Mouse (Mus musculus): ENCODE results near the gene Ppp2r3c.
"Not testable (repeated sequence)": the region's sequence is repeated elsewhere in the genome, so short reads cannot be mapped to it uniquely, and the experiment has no call there.

The Ppp2r3c gene

DNA sequence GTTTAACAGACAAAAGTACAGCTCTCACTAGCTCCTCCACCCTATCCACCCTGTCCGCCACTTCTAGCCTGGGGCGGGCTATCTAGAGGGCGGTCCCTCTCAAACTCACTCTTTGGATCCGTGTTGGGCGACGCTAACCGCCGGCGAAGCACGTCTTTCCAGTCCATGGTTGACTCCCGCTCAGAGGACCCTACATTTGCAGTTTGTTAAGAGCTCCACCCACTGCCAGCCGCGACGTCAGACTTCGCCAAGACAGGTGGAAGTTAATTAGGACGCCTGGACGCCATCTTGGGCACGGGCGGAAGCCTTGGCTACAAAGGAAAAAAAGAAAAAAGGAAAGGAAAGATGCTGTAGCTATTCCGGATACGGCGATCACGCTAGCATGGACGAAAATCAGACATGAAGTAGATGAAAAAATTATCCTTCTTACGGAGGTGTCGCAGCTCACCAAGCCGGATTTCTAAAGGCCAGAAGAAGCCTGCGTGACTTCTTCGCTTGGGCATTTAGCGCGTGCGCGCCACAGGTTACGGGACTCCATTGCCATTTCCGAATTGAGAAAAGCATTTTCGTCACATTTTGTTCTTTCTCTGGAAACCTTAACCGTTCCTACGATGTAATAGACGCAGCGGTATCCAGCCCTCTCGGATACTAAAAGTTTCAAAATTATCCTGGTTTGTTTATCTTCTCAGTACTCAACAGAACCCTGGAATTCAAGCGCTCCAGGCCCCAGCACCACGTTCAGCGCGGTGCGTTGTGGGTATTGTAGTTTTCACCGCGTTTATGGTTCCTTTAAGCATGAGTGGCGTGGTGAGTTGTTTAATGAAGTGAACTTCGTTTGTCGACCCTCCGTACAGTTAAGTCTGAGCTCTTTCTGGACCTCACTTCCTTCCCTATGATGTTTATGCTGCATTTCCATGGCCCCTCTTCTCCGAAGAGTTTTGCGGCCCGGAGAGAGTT lies at the start of gene Ppp2r3c:
Gene Ppp2r3c, minus strand, starts transcription at position 514 of the 957 bp plus-strand sequence.
- DNase-seq (ENCODE audit: low spot score in 2 of 2) = peak; percentile 84

DNA sequence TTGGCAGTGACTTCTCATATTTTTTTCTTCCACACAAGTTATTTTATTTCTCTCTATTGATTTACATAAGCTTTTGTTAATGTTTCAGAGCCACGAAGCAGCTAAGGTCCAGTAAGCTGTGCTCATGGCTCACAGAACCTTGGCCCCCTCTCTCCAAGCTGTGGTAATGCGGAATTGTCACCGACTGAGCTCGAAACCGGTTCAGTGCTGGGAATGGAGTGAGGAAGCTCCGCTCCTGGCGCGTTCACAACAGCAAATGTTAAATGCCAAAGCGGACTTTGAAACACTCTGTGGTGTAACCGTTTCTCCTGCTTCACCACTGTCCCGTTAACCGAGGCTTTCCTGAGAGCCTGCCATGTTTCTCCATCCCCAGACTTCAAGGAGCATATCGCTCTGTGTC lies 41.8 kb upstream of the Ppp2r3c start:
- DNase-seq (ENCODE audit: low spot score in 2 of 2) = no peak

DNA sequence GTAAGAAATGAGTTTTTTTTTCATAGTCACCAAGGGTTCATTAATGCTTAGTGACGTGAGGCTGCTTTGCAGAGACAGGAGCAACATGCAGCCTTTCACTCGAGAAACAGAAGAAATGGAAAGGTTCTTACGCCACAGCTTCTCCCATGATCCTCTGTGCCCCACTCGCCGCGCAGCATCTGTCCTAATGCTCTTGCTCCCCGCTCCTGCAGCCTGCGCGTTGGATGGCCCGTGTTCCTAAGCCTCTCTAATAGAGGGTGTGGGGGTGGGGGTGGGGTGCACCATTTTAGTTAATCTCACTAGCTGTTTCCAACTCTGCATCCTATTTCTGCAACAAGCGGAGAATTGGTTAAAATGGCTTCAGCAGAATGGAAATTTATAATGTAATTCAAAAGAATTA lies 41.2 kb upstream of the Ppp2r3c start:
- no peak for DNase-seq (ENCODE audit: low spot score in 2 of 2)

DNA sequence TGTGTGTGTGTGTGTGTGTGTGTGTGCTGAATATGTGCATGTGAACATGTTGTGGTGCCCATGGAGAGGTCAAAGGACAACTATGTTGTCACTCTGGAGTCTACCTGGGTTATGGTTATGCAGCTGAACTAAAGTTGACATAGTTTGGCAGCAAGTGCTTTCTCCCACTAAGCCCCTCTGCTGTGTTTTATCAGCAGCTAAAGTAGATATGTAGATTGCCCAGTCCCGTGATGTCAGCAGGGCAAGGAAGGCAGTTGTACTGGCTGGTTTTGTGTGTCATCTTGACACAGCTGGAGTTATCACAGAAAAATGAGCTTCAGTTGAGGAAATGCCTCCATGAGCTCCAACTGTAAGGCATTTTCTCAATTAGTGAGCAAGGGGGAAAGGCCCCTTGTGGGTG lies 40.2 kb upstream of the Ppp2r3c start:
- DNase-seq (ENCODE audit: low spot score in 2 of 2) = not testable (repeated sequence)

DNA sequence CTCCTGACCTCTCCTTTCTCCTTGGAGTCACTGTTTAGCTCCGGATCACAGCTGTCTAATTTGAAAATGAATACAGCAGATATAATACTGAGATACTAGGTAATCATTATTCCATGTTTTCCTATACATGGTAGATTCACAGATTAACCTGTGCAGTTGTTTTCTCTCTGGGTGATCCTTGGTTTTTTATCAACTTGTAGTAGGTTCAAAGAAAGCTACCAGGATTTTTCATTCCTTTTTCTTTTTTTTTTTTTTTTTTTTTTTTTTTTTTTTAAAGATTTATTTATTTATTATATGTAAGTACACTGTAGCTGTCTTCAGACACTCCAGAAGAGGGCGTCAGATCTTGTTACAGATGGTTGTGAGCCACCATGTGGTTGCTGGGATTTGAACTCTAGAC lies 35.7 kb upstream of the Ppp2r3c start:
- not testable (repeated sequence) for DNase-seq (ENCODE audit: low spot score in 2 of 2)

DNA sequence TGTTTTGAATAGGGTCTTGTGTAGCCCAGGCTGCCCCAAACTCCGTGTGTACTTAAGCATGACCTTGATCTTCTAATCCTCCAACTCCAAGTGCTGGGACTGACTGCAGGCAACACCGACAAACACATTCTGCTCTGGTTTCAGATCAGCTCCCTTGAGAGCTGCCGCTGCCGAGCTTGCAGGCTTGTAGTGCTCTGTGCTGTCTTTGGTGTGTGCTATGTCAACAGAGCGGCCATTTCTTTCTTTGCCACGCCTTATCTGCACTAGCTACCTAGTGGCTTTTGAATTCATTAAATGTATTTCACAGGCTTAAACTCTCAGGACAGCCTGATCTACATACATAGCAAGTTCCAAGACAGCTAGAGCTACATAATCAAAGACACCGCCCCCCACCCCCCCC lies 30.9 kb upstream of the Ppp2r3c start:
- DNase-seq (ENCODE audit: low spot score in 2 of 2) = no peak

DNA sequence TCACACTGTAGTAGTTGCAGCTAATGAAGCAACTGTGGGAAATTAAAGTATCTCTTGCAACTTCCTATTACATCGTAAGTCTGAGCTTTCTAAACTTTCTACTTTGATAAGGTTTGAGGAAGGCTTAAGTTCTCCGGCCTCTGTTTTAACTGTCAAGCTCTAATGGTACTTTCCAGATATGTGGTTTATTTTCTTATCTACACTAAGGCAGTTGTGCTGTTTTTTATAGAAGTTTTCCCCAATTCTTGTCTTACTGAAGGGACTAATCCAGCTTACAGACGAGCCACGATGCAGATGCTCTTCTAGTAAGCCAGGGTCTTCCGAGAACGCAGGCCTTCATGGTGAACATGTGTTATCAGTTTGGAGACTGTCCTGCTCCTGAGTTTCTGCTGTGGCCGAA lies 26.6 kb upstream of the Ppp2r3c start:
- no peak for DNase-seq (ENCODE audit: low spot score in 2 of 2)

DNA sequence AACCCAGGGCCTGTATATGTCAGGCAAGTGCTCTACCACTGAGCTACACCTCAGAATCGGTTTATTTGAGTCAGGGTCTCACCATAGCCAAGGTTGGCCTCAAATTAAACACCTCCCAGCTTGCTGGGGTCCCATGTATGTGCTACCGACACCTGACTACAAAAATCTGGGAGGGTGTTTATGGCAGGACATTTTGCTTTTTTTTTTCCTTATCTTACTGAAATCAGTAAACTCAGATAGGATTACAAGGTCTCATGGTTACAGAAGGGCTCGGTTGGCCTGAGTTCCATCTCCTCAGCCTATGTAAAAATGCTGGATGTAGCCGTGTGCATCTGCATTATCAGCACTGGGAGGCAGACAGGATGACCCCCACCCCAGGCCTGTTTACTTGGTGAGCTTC lies 26.0 kb upstream of the Ppp2r3c start:
- no peak for DNase-seq (ENCODE audit: low spot score in 2 of 2)

DNA sequence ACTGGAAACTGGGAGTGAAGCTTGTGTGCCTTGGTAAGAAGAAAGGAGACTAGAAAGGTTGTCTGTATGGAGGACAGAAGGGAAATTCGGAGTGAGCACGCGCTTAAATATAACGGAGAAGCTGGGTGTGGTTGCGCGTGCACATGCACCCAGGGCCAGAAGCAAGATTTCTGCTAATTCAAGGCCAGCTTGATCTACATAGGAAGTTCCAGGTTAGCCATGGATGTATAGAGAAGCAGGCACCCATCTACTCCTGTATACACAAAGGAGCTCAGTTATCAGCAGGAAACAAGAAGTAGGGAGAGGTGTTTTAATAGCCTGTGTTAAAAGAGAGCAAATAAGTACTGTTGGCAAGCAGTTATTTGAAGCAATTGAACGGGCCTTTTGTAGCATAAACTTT lies 22.9 kb upstream of the Ppp2r3c start:
- no peak for DNase-seq (ENCODE audit: low spot score in 2 of 2)

DNA sequence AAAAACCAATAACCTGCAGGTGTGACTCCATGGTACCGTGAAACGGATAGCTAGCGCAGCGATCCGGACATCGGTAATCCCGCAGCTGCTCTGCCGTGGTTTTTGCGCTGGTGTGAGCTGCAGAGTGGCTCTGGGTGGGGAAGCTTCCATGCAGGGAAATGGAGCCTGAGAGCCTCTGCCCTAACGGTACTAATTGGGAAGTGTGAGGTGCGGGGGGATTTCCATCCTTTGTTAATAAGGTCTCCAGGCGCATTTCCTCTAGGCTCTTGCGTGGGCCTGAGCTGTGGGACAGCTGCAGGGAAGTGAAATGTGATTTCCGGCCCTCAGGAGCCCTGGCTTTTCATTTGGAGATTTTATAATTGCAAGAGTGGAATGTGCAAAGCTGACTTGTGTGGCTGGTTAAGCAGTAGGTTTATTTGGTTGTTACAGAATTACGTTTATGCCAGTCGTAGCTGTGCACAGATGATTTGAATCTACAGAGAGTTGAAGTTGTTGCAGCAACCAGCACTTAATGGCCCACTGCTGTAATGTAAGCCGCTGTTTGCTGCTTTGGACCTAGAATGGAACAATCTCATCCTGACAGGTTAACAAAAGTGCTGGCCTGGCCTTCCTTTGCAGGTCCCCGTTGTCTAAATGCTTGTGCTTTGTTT lies 19.0 kb upstream of the Ppp2r3c start:
- DNase-seq (ENCODE audit: low spot score in 2 of 2) = no peak

DNA sequence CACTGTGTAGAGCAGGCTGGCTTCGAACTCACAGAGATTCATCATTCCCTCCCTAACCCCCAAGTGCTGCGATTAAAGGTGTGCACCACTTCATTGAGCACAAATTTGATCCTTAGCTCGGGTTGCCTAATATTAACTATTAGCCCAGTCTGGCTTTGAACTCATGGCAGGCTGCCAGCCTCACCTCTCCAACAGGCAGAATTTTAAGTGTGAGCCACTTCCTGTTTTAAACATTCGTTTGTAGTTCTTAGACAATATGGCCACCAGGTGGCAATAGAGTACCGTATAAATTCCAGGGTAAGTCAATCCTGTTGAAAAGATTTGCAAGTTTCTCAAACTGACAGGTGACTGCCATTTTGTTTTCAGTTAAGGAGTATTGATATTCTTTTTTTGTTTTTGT lies 12.4 kb upstream of the Ppp2r3c start:
- DNase-seq (ENCODE audit: low spot score in 2 of 2) = peak; percentile 30 to 72

DNA sequence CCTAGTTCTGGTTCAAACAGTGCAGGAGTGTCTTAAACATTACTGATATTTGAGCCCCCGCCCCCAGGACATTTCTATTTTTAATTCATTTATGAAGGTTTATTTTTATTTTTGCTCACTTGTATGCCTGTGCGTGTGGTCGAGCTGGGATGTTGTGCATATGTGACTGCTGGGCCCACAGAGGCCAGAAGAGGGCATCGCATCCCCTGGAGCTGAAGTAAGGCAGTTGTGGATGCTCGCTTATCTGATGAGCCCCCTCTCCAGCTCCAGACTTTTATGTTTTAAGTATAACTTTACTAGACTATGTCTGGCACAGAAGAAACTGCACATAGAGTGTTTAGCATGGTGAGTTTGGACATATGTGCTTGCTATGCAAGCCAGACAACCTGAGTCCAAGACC lies 11.1 kb upstream of the Ppp2r3c start:
- DNase-seq (ENCODE audit: low spot score in 2 of 2) = no peak

DNA sequence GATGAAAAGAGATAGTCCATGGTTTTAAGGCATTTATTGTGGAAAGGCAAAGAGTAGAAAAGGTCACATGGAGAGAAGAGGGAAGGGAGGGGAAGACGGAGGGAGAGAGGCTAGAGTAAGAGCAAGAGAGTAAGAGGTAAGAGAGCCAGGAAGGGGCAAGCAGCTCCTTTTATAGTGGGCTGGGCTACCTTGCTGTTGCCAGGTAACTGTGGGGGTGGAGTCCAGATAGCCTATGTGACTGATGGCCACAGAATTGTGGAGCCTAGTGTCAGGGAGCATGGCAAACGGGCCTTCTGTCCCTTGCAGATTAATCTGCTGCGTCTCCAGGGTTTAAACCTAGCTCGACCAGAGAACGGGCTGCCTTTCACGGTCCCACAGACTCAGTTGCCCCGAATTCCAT lies 9.0 kb upstream of the Ppp2r3c start:
- DNase-seq (ENCODE audit: low spot score in 2 of 2) = no peak

DNA sequence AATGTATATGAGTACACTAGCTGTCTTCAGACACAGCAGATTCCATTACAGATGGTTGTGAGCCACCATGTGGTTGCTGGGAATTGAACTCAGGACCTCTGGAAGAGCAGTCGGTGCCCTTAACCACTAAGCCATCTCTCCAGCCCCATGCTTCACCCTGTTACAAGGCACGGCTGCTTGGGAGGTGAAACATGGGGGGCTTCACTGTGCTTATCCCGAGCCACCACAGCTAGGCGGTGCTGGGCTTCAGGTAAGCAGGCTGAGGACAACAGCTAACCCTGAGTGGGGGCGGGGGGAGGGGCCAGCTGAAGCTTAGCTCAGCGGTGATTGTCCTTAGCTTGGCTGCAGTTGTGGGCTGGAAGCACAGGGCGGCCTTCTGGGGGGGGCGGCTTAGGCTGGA lies 6.7 kb upstream of the Ppp2r3c start:
- DNase-seq (ENCODE audit: low spot score in 2 of 2) = no peak

DNA sequence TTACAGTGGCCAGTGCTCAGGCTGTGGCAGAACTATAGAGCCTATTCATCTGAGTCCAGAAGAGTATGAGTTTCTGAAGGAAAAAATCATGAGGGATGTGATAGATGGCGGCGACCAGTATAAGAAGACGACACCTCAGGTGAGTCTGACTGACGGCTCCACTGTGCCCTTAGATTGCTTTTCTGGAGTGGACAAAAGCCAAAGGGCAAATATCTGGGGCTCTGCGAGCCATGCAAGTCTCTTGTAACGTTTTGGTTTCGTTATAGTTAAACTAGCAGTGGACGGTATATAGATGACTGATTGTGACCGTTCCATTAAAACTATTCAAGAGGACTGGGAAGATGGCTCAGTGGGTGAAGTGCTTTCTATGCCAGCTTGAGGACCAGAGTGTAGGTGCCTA lies 5.9 kb upstream of the Ppp2r3c start:
- DNase-seq (ENCODE audit: low spot score in 2 of 2) = no peak

DNA sequence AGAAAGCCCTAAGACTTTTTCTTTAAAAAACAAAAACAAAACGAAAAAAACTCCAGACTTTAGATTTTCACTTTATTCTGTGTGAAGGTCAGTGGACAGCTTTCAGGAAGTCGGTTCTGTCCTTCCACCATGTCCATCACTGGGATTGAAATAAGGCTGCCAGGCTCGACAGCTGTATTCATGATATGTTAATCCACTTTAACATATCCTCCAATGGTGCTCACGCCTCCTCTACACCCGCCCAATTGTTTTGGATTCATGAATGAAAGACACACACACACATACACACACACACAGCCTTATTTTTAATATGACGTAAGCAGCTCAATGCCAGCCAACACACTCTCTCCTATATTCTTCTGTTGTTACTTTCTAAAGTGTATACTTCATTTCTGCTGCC lies 4.8 kb upstream of the Ppp2r3c start:
- no peak for DNase-seq (ENCODE audit: low spot score in 2 of 2)

DNA sequence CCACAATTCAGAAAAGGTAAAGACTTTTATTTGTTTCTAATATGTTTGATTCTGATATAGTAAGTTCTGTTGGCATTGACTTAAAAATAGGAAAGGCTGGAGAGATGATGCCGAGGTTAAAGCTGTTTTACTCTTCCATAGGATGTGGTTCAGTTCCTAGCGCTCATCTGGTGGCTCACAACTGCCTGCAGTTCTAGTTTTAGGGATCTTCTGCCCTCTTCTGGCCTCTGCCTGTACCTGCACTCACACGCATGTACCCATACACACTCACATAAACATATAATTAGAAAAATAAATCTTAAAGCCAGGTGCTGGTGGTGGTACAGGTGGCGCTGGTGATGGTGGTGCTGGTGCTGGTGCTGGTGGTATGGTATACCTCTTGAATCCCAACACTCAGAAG lies 3.6 kb upstream of the Ppp2r3c start:
- no peak for DNase-seq (ENCODE audit: low spot score in 2 of 2)

DNA sequence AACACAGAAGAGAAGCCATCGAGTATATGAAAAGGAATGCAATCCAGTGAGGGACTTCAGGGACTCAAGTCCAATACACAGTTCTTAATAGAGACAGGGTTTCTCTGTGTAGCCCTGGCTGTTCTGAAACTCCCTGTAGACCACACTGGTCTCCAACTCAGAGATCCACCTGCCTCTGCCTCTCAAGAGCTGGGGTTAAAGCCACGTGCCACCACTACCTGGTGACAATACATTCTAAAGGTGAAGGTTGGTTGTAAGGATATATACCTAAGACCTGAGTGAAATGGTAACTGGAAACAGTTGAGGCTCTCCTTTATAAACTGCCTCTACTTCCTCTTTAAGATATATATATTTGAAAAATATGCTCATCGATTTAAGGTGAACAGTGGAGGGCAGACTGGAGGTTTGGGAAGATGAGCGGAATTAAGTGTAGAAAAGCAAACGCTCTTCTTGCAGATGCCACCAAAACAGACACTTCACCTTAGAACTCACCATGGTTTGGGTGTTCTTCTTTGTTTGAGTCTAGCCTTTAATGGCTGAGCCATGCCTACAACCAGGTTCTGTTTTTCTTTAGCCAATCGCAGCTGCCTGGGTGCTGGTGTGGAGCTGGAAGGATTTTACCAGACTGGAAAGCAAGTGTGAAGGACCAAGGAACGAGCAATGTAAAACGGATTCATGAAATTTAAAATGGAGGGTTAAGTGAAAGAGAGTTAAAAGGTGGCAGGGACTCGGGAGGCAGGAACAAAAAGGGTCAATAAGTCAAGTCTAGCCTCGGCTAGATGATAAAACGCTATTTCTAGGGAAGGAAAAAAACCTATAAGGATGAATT lies 1.1 kb downstream of the Ppp2r3c start:
- DNase-seq (ENCODE audit: low spot score in 2 of 2) = no peak

DNA sequence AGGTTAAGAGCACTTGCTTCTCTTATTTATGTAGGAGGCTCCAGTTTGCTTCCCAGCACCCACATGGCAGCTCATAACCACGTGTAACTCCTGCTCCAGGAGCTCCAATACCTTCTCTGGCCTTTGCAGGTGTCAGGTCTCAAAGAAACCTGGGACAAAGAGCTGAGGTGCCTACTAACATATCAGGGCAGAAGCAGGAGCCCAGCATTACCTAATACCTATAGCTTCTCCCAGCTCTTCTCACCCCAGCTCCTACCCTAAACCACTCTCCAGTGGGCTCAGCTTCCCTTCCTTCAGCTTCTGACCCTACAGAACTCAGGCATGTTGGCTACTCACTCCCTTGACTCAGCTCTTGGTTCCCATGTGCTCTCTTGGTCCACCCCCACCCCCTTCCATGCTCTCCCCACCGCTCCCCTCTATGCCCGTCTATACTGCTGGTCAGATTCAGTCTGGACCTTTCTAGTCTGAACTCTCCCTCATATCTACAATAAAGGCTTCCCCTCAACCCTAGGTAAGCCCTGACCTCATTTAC lies 1.9 kb downstream of the Ppp2r3c start:
- DNase-seq (ENCODE audit: low spot score in 2 of 2) = no peak

DNA sequence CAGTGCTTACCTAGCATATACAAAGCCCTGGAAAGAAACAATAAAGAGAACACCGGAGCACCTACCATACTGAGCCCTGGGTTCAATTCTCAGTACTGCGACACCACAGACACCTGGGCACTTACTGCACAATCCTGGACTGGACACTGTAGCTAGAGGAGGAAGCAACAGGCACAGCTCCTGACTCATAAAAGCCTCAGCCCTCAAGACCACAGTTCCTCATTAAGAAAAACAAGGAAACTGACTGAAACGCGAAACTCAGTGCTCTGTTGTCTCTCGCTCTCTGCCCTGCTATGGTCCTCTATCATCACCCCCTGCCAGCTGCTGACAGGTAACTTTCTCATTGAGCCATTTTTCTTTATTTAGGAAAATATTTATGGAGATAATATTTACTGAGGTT lies 3.5 kb downstream of the Ppp2r3c start, which contains the start of gene 1110008L16Rik:
Gene 1110008L16Rik, plus strand, starts transcription at position 242 of the 400 bp plus-strand sequence.
- DNase-seq (ENCODE audit: low spot score in 2 of 2) = no peak

DNA sequence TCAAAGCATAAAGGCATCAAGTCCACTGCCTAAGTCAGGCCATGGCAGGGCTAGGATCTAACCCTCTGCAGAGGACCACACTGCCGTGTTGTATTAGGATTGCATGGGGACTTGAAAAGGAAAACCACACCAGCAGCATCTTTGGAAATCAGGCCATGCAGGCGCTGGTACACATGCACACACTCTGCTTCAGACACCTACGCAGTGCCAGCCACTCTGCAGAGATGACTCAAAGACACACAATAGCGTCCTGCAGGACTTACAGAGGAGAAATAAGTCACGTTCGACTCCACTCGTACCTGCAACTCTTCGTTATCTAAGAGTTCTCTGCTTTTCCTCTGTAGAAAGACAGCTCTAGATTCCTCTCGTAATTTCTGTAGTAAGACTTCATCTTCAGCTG lies 4.7 kb downstream of the Ppp2r3c start:
- DNase-seq (ENCODE audit: low spot score in 2 of 2) = no peak

DNA sequence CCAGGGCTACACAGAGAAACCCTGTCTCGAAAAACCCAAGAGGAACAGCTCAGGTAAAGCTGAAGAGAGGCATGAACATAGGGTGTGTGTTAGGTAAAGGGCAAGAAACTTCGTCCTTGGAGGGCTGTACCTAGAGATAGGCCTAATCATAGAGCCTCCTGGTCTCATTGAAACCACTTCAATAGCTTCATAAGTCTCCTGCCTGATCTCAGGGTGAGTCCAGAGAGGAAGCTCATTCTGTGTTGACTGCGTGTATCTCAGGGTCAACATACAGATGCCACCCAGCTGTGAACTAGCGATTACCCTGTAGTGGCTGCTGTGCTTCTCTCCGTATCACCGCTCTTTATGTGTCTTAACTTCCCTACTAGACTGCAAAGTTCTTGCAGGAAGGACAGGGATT lies 25.2 kb downstream of the Ppp2r3c start:
- DNase-seq (ENCODE audit: low spot score in 2 of 2) = not testable (repeated sequence)
